Mouse (Mus musculus) stomach, embryonic 16.5 days (tissue): Measurements from ENCODE around the gene Fryl. TPM values are rescaled to one million over a fixed set of nuclear protein-coding genes. Genes with fewer than 3 reads are reported as not detected.

Experiments
- ATAC-seq: fragments of 200-750 bp; cut with Nextera tagmentation; 2 replicates; pipeline ENCODE4 v1.8.0; 2017; ENCODE audit warnings: moderate number of reproducible peaks, moderate TSS enrichment; ENCODE audit not compliant: insufficient read depth, low FRiP score
- H3K27ac ChIP-seq: fragments of 300-500 bp; sonication (generic); 2 replicates; pipeline ENCODE4 v1.5.1; 2014; ENCODE audit warnings: low read length
- H3K27me3 ChIP-seq: fragments of 300-500 bp; sonication (generic); 2 replicates; pipeline ENCODE4 v1.6.1; 2014; ENCODE audit warnings: low read length, control low read depth, mixed read lengths; ENCODE audit not compliant: control insufficient read depth, insufficient read depth
- H3K36me3 ChIP-seq: fragments of 300-500 bp; sonication (generic); 2 replicates; pipeline ENCODE4 v1.6.1; 2014; ENCODE audit warnings: low read length; ENCODE audit not compliant: control insufficient read depth, insufficient read depth
- H3K4me1 ChIP-seq: fragments of 300-500 bp; sonication (generic); 2 replicates; pipeline ENCODE4 v1.6.1; 2014; ENCODE audit warnings: low read length, control low read depth, mixed read lengths; ENCODE audit not compliant: control insufficient read depth, insufficient read depth
- H3K4me2 ChIP-seq: fragments of 300-500 bp; sonication (generic); 2 replicates; pipeline ENCODE4 v1.6.1; 2014; ENCODE audit warnings: low read depth, low read length, mixed read lengths
- H3K4me3 ChIP-seq: fragments of 300-500 bp; sonication (generic); replicated peaks from 2 replicates; pipeline ENCODE4 v1.5.1; 2014; ENCODE audit warnings: mild to moderate bottlenecking, low read length
- H3K9ac ChIP-seq: fragments of 300-500 bp; sonication (generic); 2 replicates; pipeline ENCODE4 v1.6.1; 2014; ENCODE audit warnings: low read length
- H3K9me3 ChIP-seq: fragments of 300-500 bp; sonication (generic); replicated peaks from 2 replicates; pipeline ENCODE4 v1.6.1; 2016; ENCODE audit warnings: low read length, control low read depth; ENCODE audit not compliant: control insufficient read depth
- WGBS: fragments of 180-500 bp; shearing (Covaris S2); extraction: QIAGEN DNeasy Blood & Tissue Kit; methylation state at CpG from one replicate; pipeline ENCODE4 v1.1.7; 2014; 5-methylcytosine and 5-hydroxymethylcytosine counted together
- polyA plus RNA-seq: library from polyadenylated mRNA; unstranded; fragments of >200 nt; fragmentation: Nextera tagmentation; extraction: Ambion mirVana; gene quantifications from 2 replicates; pipeline ENCODE4 v1.2.1, GENCODE M21; 2015

Fryl gene
- polyA plus RNA-seq, 1 experiment from 2014 or later: 31.6 TPM

- no peaks in the 10 kb centered on the region for H3K9me3 ChIP-seq
- no peaks in the 10 kb centered on the region for H3K27me3 ChIP-seq
- H3K4me3 ChIP-seq: no peak overlapping the region
- H3K36me3 ChIP-seq: no peaks in the 10 kb centered on the region
- peaks cover 5% of the 10 kb centered on the region; the same call in 1 of the 2 replicates for H3K4me1 ChIP-seq
- no peak overlapping the region for H3K4me2 ChIP-seq
- H3K27ac ChIP-seq: no peak overlapping the region
- 66% methylated on average over 11 of the region's 11 CpGs for WGBS
- ATAC-seq: no peak
- H3K9ac ChIP-seq: no peak overlapping the region
Measured at GRCm38 (mm10) chr5:73268636-73269213, 12.3 kb upstream of the Fryl start.

GRCm38 (mm10) chr5:73265460-73265859, 9.0 kb upstream of the Fryl start:
- H3K27ac ChIP-seq: no peak overlapping the region
- no peak overlapping the region for H3K4me2 ChIP-seq
- no peak overlapping the region for H3K4me3 ChIP-seq
- no peaks in the 10 kb centered on the region for H3K36me3 ChIP-seq
- H3K9ac ChIP-seq: no peak overlapping the region
- ATAC-seq: peak; percentile 66
- WGBS: 19% methylated on average over 5 of the region's 5 CpGs
- H3K27me3 ChIP-seq: no peaks in the 10 kb centered on the region
- H3K9me3 ChIP-seq: no peaks in the 10 kb centered on the region
- H3K4me1 ChIP-seq: peaks cover 5% of the 10 kb centered on the region; the same call in 1 of the 2 replicates

GRCm38 (mm10) chr5:73264122-73264521, 7.7 kb upstream of the Fryl start:
- ATAC-seq: no peak
- no peaks in the 10 kb centered on the region for H3K36me3 ChIP-seq
- H3K9ac ChIP-seq: no peak overlapping the region
- no peaks in the 10 kb centered on the region for H3K9me3 ChIP-seq
- H3K4me2 ChIP-seq: no peak overlapping the region
- H3K4me1 ChIP-seq: peaks cover 5% of the 10 kb centered on the region; the same call in 1 of the 2 replicates
- no peaks in the 10 kb centered on the region for H3K27me3 ChIP-seq
- H3K27ac ChIP-seq: no peak overlapping the region
- no peak overlapping the region for H3K4me3 ChIP-seq
- 60% methylated on average over 5 of the region's 5 CpGs for WGBS

- H3K27ac ChIP-seq: 0 out of 2 replicates have a peak overlapping the region, but pooled peaks have one; percentile 88
- ATAC-seq: no peak
- H3K9me3 ChIP-seq: no peaks in the 10 kb centered on the region
- H3K4me1 ChIP-seq: peaks cover 11% of the 10 kb centered on the region; the same call in 1 of the 2 replicates
- H3K4me2 ChIP-seq: peak overlapping the region; percentile 83
- 41% methylated on average over 8 of the region's 8 CpGs for WGBS
- H3K36me3 ChIP-seq: no peaks in the 10 kb centered on the region
- H3K27me3 ChIP-seq: no peaks in the 10 kb centered on the region
- H3K9ac ChIP-seq: peak overlapping the region; percentile 72; the same call in 1 of the 2 replicates
- peak overlapping the region; percentile 65 for H3K4me3 ChIP-seq
Measured at GRCm38 (mm10) chr5:73257723-73258122, 1.3 kb upstream of the Fryl start.

GRCm38 (mm10) chr5:73257096-73257495, 677 bp upstream of the Fryl start:
- Histone ChIP-seq H3K4me1 (peaks cover 11% of the 10 kb centered on the region; the same call in 1 of the 2 replicates), H3K9ac (peak overlapping the region; percentile 72), H3K27ac (peak overlapping the region; percentile 88), H3K4me3 (peak overlapping the region; percentile 65), H3K4me2 (peak overlapping the region; percentile 83), H3K9me3 (no peaks in the 10 kb centered on the region), H3K36me3 (no peaks in the 10 kb centered on the region), H3K27me3 (no peaks in the 10 kb centered on the region)
- ATAC-seq: peak; percentile 1; the same call in 1 of the 2 replicates
- 2% methylated on average over 11 of the region's 11 CpGs for WGBS

GRCm38 (mm10) chr5:73255321-73256251, 833 bp downstream of the Fryl start:
- peak; percentile 51 for ATAC-seq
- Histone ChIP-seq H3K4me3 (peak overlapping the region; percentile 99), H3K27me3 (no peaks in the 10 kb centered on the region), H3K27ac (peak overlapping the region; percentile 96), H3K36me3 (no peaks in the 10 kb centered on the region), H3K9ac (peak overlapping the region; percentile 94), H3K9me3 (no peaks in the 10 kb centered on the region), H3K4me2 (peak overlapping the region; percentile 76), H3K4me1 (peaks cover 14% of the 10 kb centered on the region; the same call in 1 of the 2 replicates)
- WGBS: under 1% methylated on average over 105 of the region's 129 CpGs

GRCm38 (mm10) chr5:73254660-73255059, 1.8 kb downstream of the Fryl start:
- Histone ChIP-seq H3K9me3 (no peaks in the 10 kb centered on the region), H3K27ac (peak overlapping the region; percentile 96), H3K4me1 (peaks cover 14% of the 10 kb centered on the region; the same call in 1 of the 2 replicates), H3K4me3 (peak overlapping the region; percentile 99), H3K9ac (peak overlapping the region; percentile 94), H3K27me3 (no peaks in the 10 kb centered on the region), H3K36me3 (no peaks in the 10 kb centered on the region), H3K4me2 (peak overlapping the region; percentile 76)
- WGBS: 24% methylated on average over 5 of the region's 5 CpGs
- ATAC-seq: no peak

- H3K9ac ChIP-seq: no peak overlapping the region
- H3K4me2 ChIP-seq: no peak overlapping the region
- H3K4me3 ChIP-seq: no peak overlapping the region
- no peaks in the 10 kb centered on the region for H3K9me3 ChIP-seq
- H3K27ac ChIP-seq: no peak overlapping the region
- H3K27me3 ChIP-seq: no peaks in the 10 kb centered on the region
- peaks cover 14% of the 10 kb centered on the region; the same call in 1 of the 2 replicates for H3K4me1 ChIP-seq
- ATAC-seq: no peak
- H3K36me3 ChIP-seq: no peaks in the 10 kb centered on the region
Measured at GRCm38 (mm10) chr5:73252739-73253138, 3.7 kb downstream of the Fryl start.

- Histone ChIP-seq H3K36me3 (no peaks in the 10 kb centered on the region), H3K4me1 (peaks cover 8% of the 10 kb centered on the region), H3K9ac (no peak overlapping the region), H3K4me2 (no peak overlapping the region), H3K27me3 (no peaks in the 10 kb centered on the region), H3K4me3 (no peak overlapping the region), H3K27ac (no peak overlapping the region), H3K9me3 (no peaks in the 10 kb centered on the region)
- 92% methylated on average over 4 of the region's 4 CpGs for WGBS
- no peak for ATAC-seq
Measured at GRCm38 (mm10) chr5:73249341-73249740, 7.1 kb downstream of the Fryl start.
